Mouse (Mus musculus) hindbrain, embryonic 16.5 days (tissue): ENCODE data around the gene Arl4d. TPM values are rescaled to one million over a fixed set of nuclear protein-coding genes. Genes with fewer than 3 reads are reported as not detected.
"Not testable (repeated sequence)": the region's sequence is repeated elsewhere in the genome, so short reads cannot be mapped to it uniquely, and the experiment has no call there.

Experiments used
- ATAC-seq: fragments of 200-750 bp; cut with Nextera tagmentation; 2 replicates; pipeline ENCODE4 v1.8.0; 2017; ENCODE audit warnings: moderate TSS enrichment, moderate library complexity
- H3K27ac ChIP-seq: fragments of 300-500 bp; sonication (generic); 2 replicates; pipeline ENCODE4 v1.5.1; 2014; ENCODE audit warnings: low read depth, mild to moderate bottlenecking, control low read depth, low read length, moderate library complexity
- H3K27me3 ChIP-seq: fragments of 300-500 bp; sonication (generic); replicated peaks from 2 replicates; pipeline ENCODE4 v1.6.1; 2014; ENCODE audit warnings: low read length; ENCODE audit not compliant: control insufficient read depth, insufficient read depth
- H3K36me3 ChIP-seq: fragments of 300-500 bp; sonication (generic); 2 replicates; pipeline ENCODE4 v1.6.1; 2014; ENCODE audit warnings: mild to moderate bottlenecking, low read length, moderate library complexity, mixed read lengths; ENCODE audit not compliant: control insufficient read depth, insufficient read depth
- H3K4me1 ChIP-seq: fragments of 300-500 bp; sonication (generic); 2 replicates; pipeline ENCODE4 v1.6.1; 2014; ENCODE audit warnings: low read depth, low read length; ENCODE audit not compliant: control insufficient read depth, insufficient read depth
- H3K4me2 ChIP-seq: fragments of 300-500 bp; sonication (generic); 2 replicates; pipeline ENCODE4 v1.6.1; 2014; ENCODE audit warnings: mild to moderate bottlenecking, low read length, control low read depth, moderate library complexity
- H3K4me3 ChIP-seq: fragments of 300-500 bp; sonication (generic); 2 replicates; pipeline ENCODE4 v1.5.1; 2014; ENCODE audit warnings: mild to moderate bottlenecking, low read length, control low read depth, moderate library complexity
- H3K9ac ChIP-seq: fragments of 300-500 bp; sonication (generic); 2 replicates; pipeline ENCODE4 v1.6.1; 2014; ENCODE audit warnings: low read depth, mild to moderate bottlenecking, control low read depth, low read length, moderate library complexity
- H3K9me3 ChIP-seq: fragments of 300-500 bp; sonication (generic); 2 replicates; pipeline ENCODE4 v1.6.1; 2014; ENCODE audit warnings: mild to moderate bottlenecking, low read length, moderate library complexity; ENCODE audit not compliant: control insufficient read depth
- WGBS: fragments of 180-500 bp; shearing (Covaris S2); extraction: QIAGEN DNeasy Blood & Tissue Kit; methylation state at CpG from one replicate; pipeline ENCODE4 v1.1.7; 2014; 5-methylcytosine and 5-hydroxymethylcytosine counted together
- polyA plus RNA-seq: library from polyadenylated mRNA; unstranded; fragments of >200 nt; fragmentation: Nextera tagmentation; extraction: Ambion mirVana; gene quantifications from 2 replicates; pipeline ENCODE4 v1.2.1, GENCODE M21; 2015

Gene Arl4d
- polyA plus RNA-seq, 1 experiment from 2014 or later, result 7.7 TPM

- Histone ChIP-seq H3K9ac (peak overlapping the region; percentile 75), H3K36me3 (no peaks in the 10 kb centered on the region), H3K27me3 (no peaks in the 10 kb centered on the region), H3K27ac (peak overlapping the region; percentile 92), H3K4me1 (peaks cover 3% of the 10 kb centered on the region; the same call in 1 of the 2 replicates), H3K9me3 (no peaks in the 10 kb centered on the region), H3K4me2 (peak overlapping the region; percentile 97), H3K4me3 (peak overlapping the region; percentile 67)
- peak; percentile 41 for ATAC-seq
- WGBS, result under 1% methylated on average over 33 of the region's 33 CpGs
These were observed 37.3 kb upstream of the Arl4d start for GRCm38 (mm10) chr11:101627857-101628559.

GRCm38 (mm10) chr11:101628733-101629417 is 36.5 kb upstream of the Arl4d start:
- WGBS, result 67% methylated on average over 4 of the region's 5 CpGs
- H3K4me2 ChIP-seq, result peak overlapping the region; percentile 97

GRCm38 (mm10) chr11:101635660-101636059 is 29.7 kb upstream of the Arl4d start:
- WGBS, result 83% methylated on average over 10 of the region's 10 CpGs
- Histone ChIP-seq H3K4me1 (no peaks in the 10 kb centered on the region), H3K36me3 (no peaks in the 10 kb centered on the region), H3K9me3 (no peaks in the 10 kb centered on the region), H3K4me2 (no peak overlapping the region), H3K27ac (no peak overlapping the region), H3K9ac (no peak overlapping the region), H3K27me3 (no peaks in the 10 kb centered on the region), H3K4me3 (no peak overlapping the region)
- ATAC-seq, result no peak

More at GRCm38 (mm10) chr11:101628733-101629417, 36.5 kb upstream of the Arl4d start:
- H3K9ac ChIP-seq, H3K9me3 ChIP-seq, H3K36me3 ChIP-seq, H3K4me3 ChIP-seq, H3K27me3 ChIP-seq, H3K4me1 ChIP-seq, ATAC-seq, H3K27ac ChIP-seq: not testable (repeated sequence)

DNA sequence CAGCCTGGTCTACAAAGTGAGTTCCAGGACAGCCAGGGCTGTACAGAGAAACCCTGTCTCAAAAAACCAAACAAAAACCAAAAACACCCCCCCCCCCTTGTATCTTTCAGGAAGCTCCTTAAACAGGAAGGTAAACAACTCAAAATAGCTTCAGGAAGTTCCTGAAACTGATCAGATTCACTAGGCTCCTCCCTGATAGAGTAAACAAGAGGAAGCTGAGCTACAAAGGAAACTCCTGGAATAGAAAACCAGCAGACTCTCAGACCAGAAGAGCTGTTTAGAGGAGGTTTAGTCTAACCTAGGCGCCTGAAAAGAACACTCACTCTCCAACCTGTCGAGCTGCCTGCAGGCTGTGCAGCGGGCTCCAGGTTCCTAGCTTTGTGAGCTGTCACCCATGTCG is 25.6 kb upstream of the Arl4d start:
- 93% methylated on average over 4 of the region's 4 CpGs for WGBS
- no peak for ATAC-seq
- Histone ChIP-seq H3K4me1 (no peaks in the 10 kb centered on the region), H3K4me3 (no peak overlapping the region), H3K9me3 (no peaks in the 10 kb centered on the region), H3K27ac (no peak overlapping the region), H3K4me2 (no peak overlapping the region), H3K36me3 (no peaks in the 10 kb centered on the region), H3K9ac (no peak overlapping the region), H3K27me3 (no peaks in the 10 kb centered on the region)

GRCm38 (mm10) chr11:101640857-101641709 is 24.3 kb upstream of the Arl4d start:
- Histone ChIP-seq H3K4me2 (peak overlapping the region; percentile 45), H3K9ac (peak overlapping the region; percentile 53), H3K4me3 (peak overlapping the region; percentile 36), H3K27ac (peak overlapping the region; percentile 75)
- 5% methylated on average over 49 of the region's 53 CpGs for WGBS
- not testable (repeated sequence) for H3K27me3 ChIP-seq, H3K9me3 ChIP-seq, H3K4me1 ChIP-seq, H3K36me3 ChIP-seq
- peak; percentile 80 for ATAC-seq

- peak overlapping the region; percentile 75 for H3K27ac ChIP-seq
- H3K9me3 ChIP-seq, H3K9ac ChIP-seq, H3K27me3 ChIP-seq, H3K4me1 ChIP-seq, H3K36me3 ChIP-seq: not testable (repeated sequence)
- H3K4me3 ChIP-seq, result peak overlapping the region; percentile 36; the same call in 1 of the 2 replicates
- WGBS, result 6% methylated on average over 13 of the region's 26 CpGs
- H3K4me2 ChIP-seq, result peak overlapping the region; percentile 45
- peak; percentile 86 for ATAC-seq
These were observed 23.4 kb upstream of the Arl4d start for GRCm38 (mm10) chr11:101641710-101642642.

DNA sequence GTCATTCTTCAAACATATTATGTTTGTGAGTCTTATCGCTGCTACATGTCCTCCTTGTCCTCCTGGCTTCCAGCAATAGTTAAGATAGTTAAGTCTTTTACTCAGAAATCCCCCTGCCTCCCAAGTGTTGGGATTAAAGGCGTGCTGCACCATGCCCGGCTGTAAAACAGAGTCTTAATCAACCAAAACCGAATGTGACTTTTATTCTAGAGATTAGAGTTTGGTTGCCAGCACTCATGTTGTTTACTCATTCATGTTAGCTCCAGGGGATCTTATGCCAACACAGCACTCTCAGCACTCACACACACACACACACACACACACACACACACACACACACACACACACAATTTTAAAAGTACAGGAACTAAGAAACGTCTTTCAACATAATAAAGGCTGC is 22.4 kb upstream of the Arl4d start:
- Histone ChIP-seq H3K27me3 (no peaks in the 10 kb centered on the region), H3K4me3 (no peak overlapping the region), H3K27ac (no peak overlapping the region), H3K4me1 (no peaks in the 10 kb centered on the region), H3K4me2 (no peak overlapping the region), H3K9me3 (no peaks in the 10 kb centered on the region), H3K9ac (no peak overlapping the region), H3K36me3 (no peaks in the 10 kb centered on the region)
- 51% methylated on average over 5 of the region's 5 CpGs for WGBS
- no peak for ATAC-seq

GRCm38 (mm10) chr11:101644591-101644990 is 20.8 kb upstream of the Arl4d start:
- H3K4me2 ChIP-seq, result no peak overlapping the region
- H3K9ac ChIP-seq, result no peak overlapping the region
- no peaks in the 10 kb centered on the region for H3K36me3 ChIP-seq
- H3K27ac ChIP-seq, result no peak overlapping the region
- 50% methylated on average over 3 of the region's 3 CpGs for WGBS
- no peaks in the 10 kb centered on the region for H3K27me3 ChIP-seq
- no peaks in the 10 kb centered on the region for H3K4me1 ChIP-seq
- ATAC-seq, result no peak
- H3K4me3 ChIP-seq, result no peak overlapping the region
- no peaks in the 10 kb centered on the region for H3K9me3 ChIP-seq
